Mouse (Mus musculus) ES-Bruce4 (cell line): ENCODE measurements around the gene Nfe2l1.

Experiments used
- CTCF ChIP-seq: IDR thresholded peaks from one replicate; pipeline ENCODE4 v1.8.1; 2011; ENCODE audit warnings: low read depth, low read length
- EP300 ChIP-seq: IDR thresholded peaks from 2 replicates; pipeline ENCODE4 v1.6.1; 2011; ENCODE audit warnings: low read depth, low read length; ENCODE audit not compliant: insufficient read depth

- no peak for TF ChIP-seq CTCF
- TF ChIP-seq EP300, result 0 out of 2 replicates have a peak, but pooled peaks have one; percentile 16
These were observed 5.6 kb downstream of the Nfe2l1 start for GRCm38 (mm10) chr11:96823880-96824782.
